Mouse (Mus musculus): Measurements from ENCODE around the gene Kars. TPM values are rescaled to one million over a fixed set of nuclear protein-coding genes. Genes with fewer than 3 reads are reported as not detected.

Kars gene
- 16.3 and 40.2 TPM in 2 replicates for polyA plus RNA-seq (2012; ENCODE audit: low replicate concordance)

GRCm38 (mm10) chr8:112010997-112011815 is at the start of gene Kars, which contains the start of gene Terf2ip:
Kars (minus strand) TSS chr8:112011323.
Terf2ip (plus strand) TSS chr8:112011398.

GRCm38 (mm10) chr8:112014936-112015335 is 3.8 kb upstream of the Kars start, which contains the start of gene Gm6793:
Gm6793 (minus strand) TSS chr8:112015036.

GRCm38 (mm10) chr8:111992013-111992702 is 19.0 kb downstream of the Kars start, which contains the start of gene Adat1:
Adat1 (minus strand) TSS chr8:111992302.

Other genes starting within 250 kb of the Kars start
- gene Cfdp1, start 157.0 kb downstream of the Kars start, polyA plus RNA-seq (2012; ENCODE audit: low replicate concordance) = 3.0 and 14.7 TPM in 2 replicates
- 0.89 and 0.90 TPM in 2 replicates for gene Tmem170, start 134.6 kb downstream of the Kars start, polyA plus RNA-seq (2012; ENCODE audit: low replicate concordance)
- gene Chst5, start 100.9 kb downstream of the Kars start, polyA plus RNA-seq (2012; ENCODE audit: low replicate concordance) = not detected in 2 replicates
- gene Tmem231, start 77.4 kb downstream of the Kars start, polyA plus RNA-seq (2012; ENCODE audit: low replicate concordance) = 4.4 and 4.7 TPM in 2 replicates
- 3.5 and 7.0 TPM in 2 replicates for gene Gabarapl2, start 70.6 kb downstream of the Kars start, polyA plus RNA-seq (2012; ENCODE audit: low replicate concordance)
- gene Adat1, start 19.0 kb downstream of the Kars start, polyA plus RNA-seq (2012; ENCODE audit: low replicate concordance) = 0.75 and 3.0 TPM in 2 replicates
- gene Terf2ip, start 75 bp upstream of the Kars start, polyA plus RNA-seq (2012; ENCODE audit: low replicate concordance) = 8.3 and 13.2 TPM in 2 replicates
- gene Gm6793, start 3.7 kb upstream of the Kars start, polyA plus RNA-seq (2012; ENCODE audit: low replicate concordance) = 0.12 and 0.22 TPM in 2 replicates